Mouse (Mus musculus): Measurements from ENCODE around the gene Tmem206.

Gene Tmem206

GRCm38 (mm10) chr1:191325726-191326232 is at the start of gene Tmem206:
Tmem206 (plus strand) TSS chr1:191325912.
- DNase-seq (ENCODE audit: low spot score in 2 of 2) = peak; percentile 95 to 96

- DNase-seq (ENCODE audit: low spot score in 2 of 2) = no peak
Observed at GRCm38 (mm10) chr1:191276181-191276580, 49.5 kb upstream of the Tmem206 start.

DNA sequence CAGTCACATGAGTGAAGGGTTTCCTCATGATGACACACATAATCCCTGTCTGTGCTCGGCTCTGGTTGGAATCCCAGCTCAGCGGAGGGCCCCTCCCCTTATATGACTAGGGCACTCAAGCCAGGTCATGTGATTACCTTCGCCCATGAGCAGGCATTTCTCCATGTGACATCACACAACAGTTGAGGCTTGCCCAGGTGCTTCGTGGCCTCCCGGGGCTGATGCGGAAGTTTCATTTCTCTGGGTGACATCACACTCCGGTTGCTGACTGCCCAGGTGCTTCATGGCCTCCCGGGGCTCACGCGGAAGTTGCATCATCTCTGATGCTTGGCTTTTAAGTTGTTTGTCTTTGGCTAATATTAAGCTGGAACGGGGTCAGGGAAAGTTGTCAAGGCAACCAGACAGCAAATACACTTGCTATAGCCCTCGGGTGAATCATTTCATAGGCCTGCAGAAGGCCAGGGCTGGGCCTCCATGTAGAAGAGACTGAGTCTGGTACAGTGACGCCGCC is 48.1 kb upstream of the Tmem206 start:
- no peak for DNase-seq (ENCODE audit: low spot score in 2 of 2)

GRCm38 (mm10) chr1:191278324-191278723 is 47.4 kb upstream of the Tmem206 start:
- DNase-seq (ENCODE audit: low spot score in 2 of 2) = no peak

GRCm38 (mm10) chr1:191281171-191281570 is 44.5 kb upstream of the Tmem206 start:
- no peak for DNase-seq (ENCODE audit: low spot score in 2 of 2)

GRCm38 (mm10) chr1:191282319-191282718 is 43.4 kb upstream of the Tmem206 start:
- DNase-seq (ENCODE audit: low spot score in 2 of 2) = no peak

DNA sequence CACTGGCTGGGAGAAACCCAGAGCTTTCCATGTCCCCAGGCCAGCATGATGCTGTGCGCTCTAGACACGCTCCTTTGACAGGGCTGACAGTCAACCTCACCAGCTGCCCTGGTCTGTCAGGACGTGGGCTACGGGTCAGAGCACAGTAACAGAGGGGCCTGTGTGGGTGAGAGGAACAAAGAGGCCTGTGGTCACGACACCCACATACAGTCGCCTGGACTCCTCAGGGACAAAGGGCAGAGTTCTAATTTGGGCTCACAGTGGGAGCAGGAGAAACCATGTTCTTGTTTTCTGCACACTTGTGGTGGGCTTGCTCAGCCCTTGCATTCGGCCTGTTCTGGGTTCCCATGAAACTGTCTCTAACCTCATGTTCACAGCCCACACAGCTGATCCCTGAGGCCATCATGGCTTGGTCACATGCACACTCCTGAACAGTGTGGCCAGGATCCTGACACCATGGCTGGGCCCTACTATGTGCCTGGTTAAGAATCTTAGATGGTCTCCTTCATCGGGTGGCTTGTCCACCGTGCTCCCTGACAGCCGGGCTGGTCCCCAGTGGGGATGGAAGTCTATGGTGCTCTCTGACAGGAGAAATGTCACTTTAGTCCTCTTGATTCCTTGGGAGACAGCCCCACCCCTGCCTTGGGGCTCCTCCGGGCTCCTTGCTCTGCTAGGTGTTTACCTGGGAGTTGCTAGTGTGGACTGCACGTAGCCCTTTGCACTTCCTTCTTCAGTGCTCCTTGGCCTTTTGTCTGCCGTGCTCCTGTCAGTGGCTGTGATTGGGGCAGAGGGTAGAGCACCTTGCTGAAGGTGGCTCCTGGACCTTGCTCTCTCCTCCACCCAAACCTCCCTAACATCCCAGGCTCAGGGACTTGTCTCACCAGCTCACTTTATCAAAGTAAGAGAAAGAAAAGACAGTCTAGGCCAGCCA is 42.3 kb upstream of the Tmem206 start:
- DNase-seq (ENCODE audit: low spot score in 2 of 2) = no peak

- no peak for DNase-seq (ENCODE audit: low spot score in 2 of 2)
Observed at GRCm38 (mm10) chr1:191284502-191284901, 41.2 kb upstream of the Tmem206 start.

DNA sequence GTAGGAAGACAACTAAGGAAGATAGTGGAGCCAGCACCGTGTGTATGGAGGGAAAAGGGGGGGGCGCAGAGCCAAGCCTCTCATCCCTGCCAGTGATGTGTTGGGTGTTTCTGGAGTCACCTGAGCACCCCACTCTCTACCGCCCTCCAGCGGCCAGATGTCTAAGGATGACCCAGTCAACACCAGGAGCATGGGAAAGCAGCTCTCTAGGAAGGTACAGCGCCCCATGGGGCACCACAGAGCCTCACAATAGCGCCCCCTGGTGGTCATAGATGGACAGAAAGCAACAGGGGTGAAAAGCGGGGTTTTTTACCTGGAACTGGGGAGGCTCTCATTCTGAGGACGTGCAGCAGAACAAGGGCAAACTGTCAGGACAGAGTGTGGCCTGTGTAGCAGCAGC is 37.0 kb upstream of the Tmem206 start:
- DNase-seq (ENCODE audit: low spot score in 2 of 2) = no peak

DNA sequence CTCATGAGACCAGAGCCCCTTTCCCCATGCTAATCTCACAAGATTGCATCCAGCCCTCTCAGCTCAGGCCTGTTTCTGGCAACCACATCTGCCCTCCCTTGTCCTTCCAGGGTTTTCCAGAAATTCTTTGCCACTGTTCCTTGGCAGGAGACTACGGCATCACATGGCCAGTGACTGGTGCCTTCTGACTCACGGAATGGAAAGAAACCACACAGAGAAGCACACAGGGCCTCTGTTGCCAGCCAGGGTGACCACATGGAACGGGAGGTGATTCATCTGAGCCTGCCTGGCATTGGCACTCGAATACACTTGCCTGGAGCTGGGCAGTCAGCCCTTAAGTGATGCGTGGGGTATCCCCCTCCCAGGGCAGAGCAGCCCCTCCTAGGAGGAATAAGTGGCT is 33.4 kb upstream of the Tmem206 start:
- peak; percentile 59 to 69 for DNase-seq (ENCODE audit: low spot score in 2 of 2)

- DNase-seq (ENCODE audit: low spot score in 2 of 2) = no peak
Observed at GRCm38 (mm10) chr1:191293051-191293450, 32.7 kb upstream of the Tmem206 start.

DNA sequence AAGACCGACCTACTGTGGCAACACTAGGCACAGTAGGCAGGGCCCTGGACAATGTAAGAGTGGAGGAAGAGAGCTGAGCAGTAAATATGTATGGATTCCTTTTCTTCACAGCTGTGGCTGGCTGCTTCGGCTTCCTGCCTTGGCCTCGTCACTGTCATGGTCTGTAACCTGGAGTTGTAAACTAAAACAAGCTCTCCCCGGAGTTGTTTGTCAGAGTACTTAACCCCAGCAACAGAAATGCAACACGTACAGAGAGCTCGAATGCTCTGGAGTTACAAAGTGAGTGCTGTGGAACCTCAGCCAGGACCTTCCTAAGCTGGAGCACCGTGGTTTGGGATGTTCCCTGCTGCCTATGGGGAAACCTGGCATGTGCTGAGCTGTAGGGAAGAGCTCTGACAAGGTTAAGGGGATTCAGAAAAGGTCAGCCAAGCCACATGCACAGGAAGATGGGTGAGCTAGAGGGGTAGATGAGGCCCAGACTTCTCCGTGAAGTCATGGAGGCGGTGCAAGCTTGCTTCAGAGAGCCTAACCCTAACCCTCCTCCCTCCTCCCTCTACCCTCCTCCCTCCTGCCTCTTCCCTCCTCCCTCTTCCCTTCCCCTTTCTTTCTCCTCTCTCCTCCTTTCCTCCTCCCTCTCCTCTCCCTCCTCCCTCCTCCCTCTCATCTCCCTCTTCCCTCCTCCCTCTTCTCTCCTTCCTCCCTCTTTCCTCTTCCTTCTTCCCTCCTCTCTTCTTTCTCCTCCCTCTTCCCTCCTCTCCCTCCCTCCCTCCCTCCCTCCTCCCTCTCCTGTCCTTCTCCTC is 31.5 kb upstream of the Tmem206 start:
- no peak for DNase-seq (ENCODE audit: low spot score in 2 of 2)

DNA sequence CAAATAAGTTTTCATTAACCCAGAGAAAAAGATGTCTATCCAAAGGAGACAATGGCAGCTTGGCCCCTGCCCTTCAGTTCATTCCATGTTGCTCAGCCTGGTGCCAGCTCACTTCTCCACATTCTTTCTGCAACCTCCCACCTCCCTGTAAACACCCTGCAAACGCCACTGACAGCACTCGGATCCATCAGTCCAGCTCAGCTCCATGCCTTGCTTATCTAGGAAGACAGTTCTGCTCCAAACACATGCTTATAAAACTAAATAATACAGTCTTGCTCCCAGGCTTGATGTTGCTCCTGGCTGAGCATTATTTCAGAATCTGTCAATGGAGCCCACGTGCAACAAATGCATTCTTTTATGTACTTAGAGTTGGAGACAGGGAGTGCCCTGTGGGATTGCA is 29.9 kb upstream of the Tmem206 start:
- DNase-seq (ENCODE audit: low spot score in 2 of 2) = no peak

DNA sequence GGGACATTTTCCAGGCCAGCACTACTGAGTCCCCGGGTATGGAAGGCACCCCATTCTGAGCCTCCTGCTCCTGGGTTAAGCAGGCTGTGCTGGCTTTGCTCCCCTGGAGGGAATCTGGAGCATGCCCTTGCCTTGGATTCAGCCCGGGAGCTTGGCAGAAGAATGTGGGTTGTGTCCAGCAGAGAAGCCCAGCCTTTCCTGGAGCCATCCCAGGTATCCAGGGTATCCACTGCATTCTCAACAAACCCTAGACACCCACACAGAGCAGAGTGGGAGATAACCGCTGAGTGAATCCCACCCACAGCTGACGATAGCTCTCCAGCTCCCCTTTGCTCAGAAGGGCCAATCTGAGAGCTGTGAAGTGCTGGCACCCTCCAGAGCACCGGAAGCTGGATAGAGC is 29.3 kb upstream of the Tmem206 start:
- peak in 1 of 2 experiments; percentile 37 for DNase-seq (ENCODE audit: low spot score in 2 of 2)

DNA sequence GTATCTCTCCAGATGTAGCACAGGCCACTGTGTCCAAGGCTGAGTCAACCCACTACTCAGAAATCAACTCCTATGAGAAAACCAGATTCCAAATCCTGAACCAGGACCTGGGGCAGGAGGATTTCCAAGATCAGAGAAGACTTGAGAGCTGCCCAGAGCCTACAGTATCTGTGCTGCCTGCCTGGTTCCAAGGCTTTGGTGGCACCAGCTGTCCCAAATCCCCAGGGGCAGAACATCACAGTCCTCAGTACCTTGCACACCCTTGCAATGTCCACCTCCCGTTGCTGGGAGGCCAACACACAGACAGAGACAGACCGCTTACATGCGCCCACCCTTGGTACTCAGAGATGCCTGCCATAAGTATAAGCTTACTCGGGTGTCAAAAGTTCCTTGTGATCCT is 27.4 kb upstream of the Tmem206 start:
- DNase-seq (ENCODE audit: low spot score in 2 of 2) = no peak

DNA sequence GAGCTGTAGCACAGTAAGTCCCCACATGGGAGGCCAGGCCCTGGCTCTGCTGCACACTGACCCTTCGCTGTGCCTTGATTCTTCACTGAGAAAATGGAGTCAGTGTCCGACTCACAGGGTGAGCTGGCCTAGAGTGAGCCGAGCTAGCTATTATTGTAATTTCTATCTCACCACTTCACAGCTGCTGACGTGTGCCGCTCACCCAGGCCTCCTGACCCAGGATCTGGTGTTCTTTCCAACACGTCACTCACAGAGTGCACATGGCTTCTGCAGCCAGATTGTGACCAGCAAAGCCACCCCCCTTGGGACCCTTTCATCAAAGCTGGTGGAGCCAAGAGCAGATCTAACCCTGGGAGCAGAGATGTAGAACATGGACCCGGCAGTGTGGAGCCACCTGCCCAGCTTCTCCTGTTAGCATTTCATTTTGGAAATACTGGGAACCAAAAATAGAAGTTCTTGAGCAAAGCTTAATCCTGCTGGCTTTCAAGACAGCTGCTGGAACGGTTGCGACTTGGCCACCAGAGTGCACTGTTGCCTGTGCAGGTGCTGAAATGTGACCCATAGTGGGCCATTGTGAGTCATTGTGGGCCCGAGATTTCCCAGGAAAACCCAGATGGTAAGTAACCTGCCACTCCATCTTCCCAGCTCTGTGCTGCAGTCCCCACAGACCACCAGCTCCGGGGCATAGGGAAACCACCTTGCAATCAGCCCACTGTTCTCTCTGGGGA is 26.3 kb upstream of the Tmem206 start:
- peak; percentile 48 to 68 for DNase-seq (ENCODE audit: low spot score in 2 of 2)

DNA sequence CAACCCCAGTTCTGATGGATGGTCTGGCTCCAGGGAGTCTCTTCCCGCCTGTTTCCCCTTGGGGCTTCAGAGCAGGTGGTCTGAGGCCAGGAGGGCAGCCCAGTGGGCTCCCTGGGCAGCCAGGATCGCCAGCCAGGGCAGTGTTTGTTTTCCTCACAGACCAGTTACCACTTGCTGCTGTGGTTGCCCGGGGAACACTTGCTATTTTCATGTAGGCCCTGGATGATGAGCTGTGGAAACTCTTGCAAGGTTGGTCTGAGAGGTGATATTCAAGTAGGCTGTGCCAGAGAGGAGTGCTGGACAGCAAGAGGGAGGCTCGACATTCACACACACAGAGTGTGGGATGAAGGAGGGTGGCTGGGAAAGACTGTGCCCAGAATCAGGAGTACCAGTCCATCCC is 23.8 kb upstream of the Tmem206 start:
- DNase-seq (ENCODE audit: low spot score in 2 of 2) = no peak

GRCm38 (mm10) chr1:191303736-191304135 is 22.0 kb upstream of the Tmem206 start:
- no peak for DNase-seq (ENCODE audit: low spot score in 2 of 2)

GRCm38 (mm10) chr1:191304216-191304615 is 21.5 kb upstream of the Tmem206 start:
- no peak for DNase-seq (ENCODE audit: low spot score in 2 of 2)

GRCm38 (mm10) chr1:191305610-191306009 is 20.1 kb upstream of the Tmem206 start:
- no peak for DNase-seq (ENCODE audit: low spot score in 2 of 2)

- DNase-seq (ENCODE audit: low spot score in 2 of 2) = no peak
Observed at GRCm38 (mm10) chr1:191306316-191306715, 19.4 kb upstream of the Tmem206 start.
